Mouse (Mus musculus): ENCODE results near the gene Yipf1.

- no peak for TF ChIP-seq CTCF (IDR thresholded peaks at IDR 0.05; ENCODE audit: low read depth)
- no peak for TF ChIP-seq EP300 (IDR thresholded peaks at IDR 0.05; ENCODE audit: low read depth)
Measured at GRCm38 (mm10) chr4:107372304-107372703, 58.1 kb downstream of the Yipf1 start.
